Mouse (Mus musculus): ENCODE measurements at regions not wholly inside any gene's neighbourhood (a gene's known extent, or its start where the extent isn't known, plus 50 kb on each side); places are given as distances from the start of the nearest gene placed in this dataset.

- H3K4me1 ChIP-seq (ENCODE audit: control insufficient read depth in 1 of 2, insufficient read depth in 2 of 2): peaks cover 2 to 18% of the 10 kb centered on the region in 2 experiments; a peak in 3 of 4 replicates
- no peak for DNase-seq (ENCODE audit: extremely low read depth)
- dilution Hi-C loops (cut with MboI; ENCODE audit: extremely low pct_ligation_motif_present, extremely low pct_unique_long_range_greater_than_20kb, low sequenced_read_pairs) (no loop called here), in situ Hi-C loops (cut with MboI; ENCODE audit: low pct_ligation_motif_present, low pct_unique_long_range_greater_than_20kb, low sequenced_read_pairs) (no loop called here)
- no peak overlapping the region for H3K4me3 ChIP-seq (replicated peaks in 1 of 3; ENCODE audit: low read depth in 2 of 3, low read length in 2 of 3, poor library complexity in 1 of 3)
- H3K9me3 ChIP-seq (replicated peaks; ENCODE audit: low read length): no peaks in the 10 kb centered on the region
- no peak overlapping the region for H3K9ac ChIP-seq (ENCODE audit: insufficient read depth, low read depth)
- no peaks in the 10 kb centered on the region for H3K27me3 ChIP-seq (replicated peaks)
- no peaks in the 10 kb centered on the region for H3K36me3 ChIP-seq (replicated peaks in 1 of 2; ENCODE audit: control insufficient read depth in 1 of 2, insufficient read depth in 1 of 2, low read length in 1 of 2)
- H3K79me2 ChIP-seq (replicated peaks; ENCODE audit: control insufficient read depth, extremely low read depth, insufficient read depth, poor library complexity, severe bottlenecking): no peaks in the 10 kb centered on the region
- no peak for TF ChIP-seq POLR2AphosphoS2 (IDR thresholded peaks at IDR 0.05; ENCODE audit: low read depth, low read length)
- TF ChIP-seq TBP (conservative IDR thresholded peaks at IDR 0.05; ENCODE audit: low read depth, low read length): no peak
- no peak for TF ChIP-seq CHD1 (IDR thresholded peaks at IDR 0.05; ENCODE audit: low read depth, low read length)
- no peak for TF ChIP-seq NELFE (IDR thresholded peaks at IDR 0.05; ENCODE audit: low read depth, low read length)
- no peak for TF ChIP-seq MAZ (IDR thresholded peaks at IDR 0.05; ENCODE audit: low read depth, low read length)
- TF ChIP-seq POLR2A (IDR thresholded peaks at IDR 0.05; ENCODE audit: low read depth, low read length): no peak
- H3K4me2 ChIP-seq (ENCODE audit: insufficient read depth, low read depth, poor library complexity, severe bottlenecking): no peak overlapping the region
- H3K27ac ChIP-seq (ENCODE audit: insufficient read depth, low read depth): no peak overlapping the region
These were observed 64.9 kb upstream of the Xpr1 start for GRCm38 (mm10) chr1:155482148-155482547.

- H3K27ac ChIP-seq (ENCODE audit: insufficient read depth, low read depth): no peak overlapping the region
- no peaks in the 10 kb centered on the region for H3K36me3 ChIP-seq (replicated peaks in 1 of 2; ENCODE audit: control insufficient read depth in 1 of 2, insufficient read depth in 1 of 2, low read length in 1 of 2)
- no peak overlapping the region for H3K4me2 ChIP-seq (ENCODE audit: insufficient read depth, low read depth, poor library complexity, severe bottlenecking)
- TF ChIP-seq CHD2 (IDR thresholded peaks at IDR 0.05; ENCODE audit: low read length) (no peak), SIN3A (IDR thresholded peaks at IDR 0.05; ENCODE audit: low read length) (no peak), UBTF (IDR thresholded peaks at IDR 0.05; ENCODE audit: low read depth, low read length) (no peak), POLR2A (IDR thresholded peaks at IDR 0.05; ENCODE audit: low read depth, low read length) (no peak), MEF2A (IDR thresholded peaks at IDR 0.05; ENCODE audit: borderline replicate concordance, low read depth, low read length) (no peak), MAX (IDR thresholded peaks at IDR 0.05; ENCODE audit: low read length) (no peak), ZKSCAN1 (IDR thresholded peaks at IDR 0.05; ENCODE audit: borderline replicate concordance, low read depth, low read length) (no peak), MXI1 (IDR thresholded peaks at IDR 0.05; ENCODE audit: low read depth, low read length) (no peak), MYC (IDR thresholded peaks at IDR 0.05; ENCODE audit: low read depth, low read length) (no peak), CHD1 (IDR thresholded peaks at IDR 0.05; ENCODE audit: low read depth, low read length) (no peak), ELF1 (IDR thresholded peaks at IDR 0.05; ENCODE audit: low read depth, low read length) (no peak), SMC3 (IDR thresholded peaks at IDR 0.05; ENCODE audit: low read depth, low read length) (no peak), CTCF (conservative IDR thresholded peaks at IDR 0.05 in 1 of 2, IDR thresholded peaks at IDR 0.05 in 1 of 2; ENCODE audit: low read depth in 2 of 2, low read length in 2 of 2) (no peak), ETS1 (conservative IDR thresholded peaks at IDR 0.05; ENCODE audit: low read depth, low read length) (no peak), BHLHE40 (IDR thresholded peaks at IDR 0.05; ENCODE audit: low read depth, low read length) (no peak)
- H3K9ac ChIP-seq (ENCODE audit: insufficient read depth, low read depth): no peak overlapping the region
- no peaks in the 10 kb centered on the region for H3K9me3 ChIP-seq (replicated peaks; ENCODE audit: low read length)
- H3K4me1 ChIP-seq (ENCODE audit: control insufficient read depth in 1 of 2, insufficient read depth in 2 of 2): peaks cover 2 to 18% of the 10 kb centered on the region in 2 experiments; a peak in 3 of 4 replicates
- no peak overlapping the region for H3K4me3 ChIP-seq (replicated peaks in 1 of 3; ENCODE audit: low read depth in 2 of 3, low read length in 2 of 3, poor library complexity in 1 of 3)
- in situ Hi-C loops (cut with MboI; ENCODE audit: low pct_ligation_motif_present, low pct_unique_long_range_greater_than_20kb, low sequenced_read_pairs) (no loop called here), dilution Hi-C loops (cut with MboI; ENCODE audit: extremely low pct_ligation_motif_present, extremely low pct_unique_long_range_greater_than_20kb, low sequenced_read_pairs) (no loop called here)
- no peaks in the 10 kb centered on the region for H3K79me2 ChIP-seq (replicated peaks; ENCODE audit: control insufficient read depth, extremely low read depth, insufficient read depth, poor library complexity, severe bottlenecking)
- no peak for DNase-seq (ENCODE audit: extremely low read depth)
- H3K27me3 ChIP-seq (replicated peaks): no peaks in the 10 kb centered on the region
These were observed 65.5 kb upstream of the Xpr1 start for GRCm38 (mm10) chr1:155482760-155483159.
